Mouse (Mus musculus) ES-E14 (cell line): Measurements from ENCODE around the gene S100a4.

Experiments
- CHD2 ChIP-seq: IDR thresholded peaks from 2 replicates; pipeline ENCODE4 v1.6.1; 2014; ENCODE audit warnings: mild to moderate bottlenecking, low read depth, low read length, inconsistent platforms
- HCFC1 ChIP-seq: IDR thresholded peaks from 2 replicates; pipeline ENCODE4 v1.6.1; 2012; ENCODE audit warnings: low read length, inconsistent platforms, borderline replicate concordance; ENCODE audit not compliant: insufficient read depth
- MAFK ChIP-seq: IDR thresholded peaks from 2 replicates; pipeline ENCODE4 v1.6.1; 2014; ENCODE audit warnings: mild to moderate bottlenecking, low read depth, low read length, inconsistent platforms; ENCODE audit not compliant: insufficient read depth
- ZC3H11A ChIP-seq: IDR thresholded peaks from 2 replicates; pipeline ENCODE4 v1.6.1; 2012; ENCODE audit warnings: low read depth, mild to moderate bottlenecking, inconsistent platforms, low read length, borderline replicate concordance

DNA sequence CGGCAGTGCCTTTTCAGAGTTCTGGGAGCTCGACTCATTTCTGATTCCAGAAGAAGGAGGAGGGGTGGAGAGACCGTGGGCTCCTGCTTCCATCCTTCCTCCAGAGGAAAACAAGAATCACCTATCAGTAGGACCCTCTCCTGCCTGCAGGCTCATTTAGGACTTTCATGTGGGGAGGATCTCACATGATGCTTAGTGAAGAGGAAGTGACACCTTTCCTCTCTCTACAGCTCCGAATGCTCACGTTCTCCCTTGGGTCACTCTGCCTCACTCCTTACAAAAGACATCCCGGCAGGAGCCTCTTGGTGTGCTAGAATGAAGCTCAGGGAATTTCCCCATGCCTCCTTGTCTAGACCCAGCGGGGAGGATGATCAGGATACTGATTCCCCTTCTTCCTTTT is 18.0 kb downstream of the S100a4 start:
- no peak for TF ChIP-seq CHD2
- TF ChIP-seq MAFK: no peak
- TF ChIP-seq ZC3H11A: no peak
- TF ChIP-seq HCFC1: no peak
